ENCODE assay signal across 8 mouse cellular contexts in the genomic region with DNA sequence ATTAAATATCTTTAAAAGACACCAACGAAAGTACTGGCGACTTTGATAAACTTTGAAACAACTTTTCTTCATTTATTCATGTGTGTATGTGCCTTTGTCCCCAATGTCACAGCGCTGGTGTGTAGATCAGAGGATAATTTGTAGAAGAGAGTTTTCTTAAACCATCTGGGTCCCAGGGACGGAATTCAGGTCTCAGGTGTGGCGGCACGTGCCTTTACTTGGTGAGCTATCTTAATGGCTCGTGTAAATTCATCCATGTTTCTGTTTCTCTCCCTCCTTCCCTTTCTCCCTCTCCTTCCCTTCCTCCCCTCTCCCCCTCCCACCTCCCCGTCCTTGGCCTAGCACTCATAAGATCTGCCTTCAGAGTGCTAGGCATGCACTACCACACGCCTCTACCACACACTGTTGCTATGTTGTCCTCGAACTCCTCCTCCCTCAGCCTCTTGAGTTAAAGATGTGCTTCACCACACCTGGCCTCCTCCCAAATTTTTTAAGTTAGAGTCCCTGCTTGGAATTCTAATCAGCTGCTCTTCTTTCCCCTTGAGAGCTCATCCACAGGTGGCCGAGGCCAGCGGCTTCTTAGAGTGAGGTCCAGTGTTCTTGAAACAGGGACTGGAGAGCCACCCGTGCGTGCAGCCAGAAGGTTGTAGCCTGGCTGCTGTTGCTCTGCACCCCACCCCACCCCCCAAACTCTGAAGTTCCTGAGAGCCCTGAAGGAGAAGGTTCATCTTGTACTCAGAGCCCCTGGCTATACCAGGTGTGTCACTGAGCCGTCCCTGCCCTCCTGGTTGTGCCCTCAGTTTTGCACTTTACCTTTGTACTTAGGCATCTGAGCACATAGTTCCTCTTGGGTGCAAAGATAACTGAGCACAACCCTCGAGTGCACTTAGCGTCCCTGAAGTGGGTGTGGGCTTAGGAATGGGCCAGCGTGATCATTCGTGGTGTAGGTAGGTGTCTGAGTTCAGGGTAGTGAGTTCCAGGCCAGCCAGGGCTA. TPM values are rescaled to one million over a fixed set of nuclear protein-coding genes. Genes with fewer than 3 reads are reported as not detected.
DNase-seq lines count a peak whose midpoint lies in the region; ATAC-seq and TF ChIP-seq lines count a peak whose summit lies in the region.

No protein-coding gene starts in this region.

- H3K36me3 ChIP-seq in heart, embryonic 12.5 days, result peaks cover 10% of the 10 kb centered on the region
- peaks cover 3% of the 10 kb centered on the region; the same call in 1 of the 2 replicates for H3K36me3 ChIP-seq in kidney, embryonic 16.5 days (ENCODE audit: insufficient read depth, low read length)

- ATAC-seq in heart, embryonic 12.5 days (ENCODE audit: insufficient number of reproducible peaks, low FRiP score), result no peak
- no peak for ATAC-seq in kidney, embryonic 16.5 days (ENCODE audit: low FRiP score, low TSS enrichment)

- intact Hi-C loops in left cerebral cortex, postnatal 14 days (cut with DNase I), result no loop called here

- peak overlapping the region; percentile 86 for H3K4me2 ChIP-seq in heart, embryonic 12.5 days
- H3K4me2 ChIP-seq in kidney, embryonic 16.5 days (replicated peaks; ENCODE audit: low read depth, low read length), result peak overlapping the region; percentile 82

- peak overlapping the region; percentile 77 for H3K4me3 ChIP-seq in heart, embryonic 12.5 days
- peak overlapping the region; percentile 92 for H3K4me3 ChIP-seq in embryonic fibroblast, embryonic 13.5 days (ENCODE audit: insufficient read depth, low read length)
- peak overlapping the region; percentile 76 for H3K4me3 ChIP-seq in kidney, embryonic 16.5 days (ENCODE audit: low read length)

- TF ChIP-seq CTCF in embryonic fibroblast, embryonic 13.5 days (IDR thresholded peaks at IDR 0.05; ENCODE audit: borderline replicate concordance, insufficient read depth, low read length), result no peak

- 22% methylated on average over 19 of the region's 19 CpGs for WGBS in heart, embryonic 12.5 days
- 18% methylated on average over 19 of the region's 19 CpGs for WGBS in kidney, embryonic 16.5 days

- peaks cover 57% of the 10 kb centered on the region for H3K4me1 ChIP-seq in heart, embryonic 12.5 days (replicated peaks)
- H3K4me1 ChIP-seq in embryonic fibroblast, embryonic 13.5 days (ENCODE audit: control insufficient read depth, insufficient read depth, low read length), result peaks cover 2% of the 10 kb centered on the region; the same call in 1 of the 2 replicates
- H3K4me1 ChIP-seq in kidney, embryonic 16.5 days (ENCODE audit: insufficient read depth, low read length), result peaks cover 50% of the 10 kb centered on the region

- no peaks in the 10 kb centered on the region for H3K9me3 ChIP-seq in heart, embryonic 12.5 days (replicated peaks)
- H3K9me3 ChIP-seq in kidney, embryonic 16.5 days (ENCODE audit: low read length), result no peaks in the 10 kb centered on the region

- no peaks in the 10 kb centered on the region for H3K27me3 ChIP-seq in heart, embryonic 12.5 days (replicated peaks)
- no peaks in the 10 kb centered on the region for H3K27me3 ChIP-seq in kidney, embryonic 16.5 days (ENCODE audit: insufficient read depth, low read length)

- peak overlapping the region; percentile 78 for H3K9ac ChIP-seq in heart, embryonic 12.5 days
- H3K9ac ChIP-seq in kidney, embryonic 16.5 days (replicated peaks; ENCODE audit: low read length), result peak overlapping the region; percentile 92

- no peak for DNase-seq in heart, postnatal 4 days
- peak; percentile 62 for DNase-seq in lung, postnatal 25 days (ENCODE audit: low spot score)
- no peak for DNase-seq in layer of hippocampus, postnatal 25 days (ENCODE audit: extremely low spot score in 1 of 2, low spot score in 1 of 2)
- DNase-seq in left cerebral cortex, postnatal 14 days (ENCODE audit: low spot score in 2 of 2), result no peak
- no peak for DNase-seq in layer of hippocampus, adult 18-20 months (ENCODE audit: low spot score in 2 of 2)

- TF ChIP-seq POLR2A in embryonic fibroblast, embryonic 13.5 days (IDR thresholded peaks at IDR 0.05; ENCODE audit: low read depth, low read length), result no peak

- peak overlapping the region; percentile 94 for H3K27ac ChIP-seq in heart, embryonic 12.5 days (ENCODE audit: poor library complexity, severe bottlenecking)
- H3K27ac ChIP-seq in embryonic fibroblast, embryonic 13.5 days (ENCODE audit: insufficient read depth, low read length), result peak overlapping the region; percentile 83
- peak overlapping the region; percentile 96 for H3K27ac ChIP-seq in kidney, embryonic 16.5 days (ENCODE audit: low read length)

RNA-seq across cellular contexts. Expression of a gene that starts 1.1 kb away (rescaled TPM):
- 70.6 and 71.9 TPM in 2 replicates for polyA plus RNA-seq in heart, embryonic 12.5 days (2016; fragmentation: Nextera tagmentation; extraction: Ambion mirVana)
- 10 to 100 TPM; 36.2 to 38.7 TPM for total RNA-seq in heart, postnatal 4 days (2021)
- polyA plus RNA-seq in embryonic fibroblast, embryonic 13.5 days (2011; ENCODE audit: insufficient read length, low read depth, missing spikeins), result 32.0 and 32.9 TPM in 2 replicates
- 133 and 159 TPM in 2 replicates for polyA plus RNA-seq in kidney, embryonic 16.5 days (2015; fragmentation: Nextera tagmentation; extraction: Ambion mirVana)
- total RNA-seq in layer of hippocampus, postnatal 25 days (2021), result 10 to 100 TPM; 21.6 to 21.7 TPM
- total RNA-seq in left cerebral cortex, postnatal 14 days (2021), result 10 to 100 TPM; 19.8 TPM
- total RNA-seq in layer of hippocampus, adult 18-20 months (2021), result 10 to 100 TPM; 23.4 to 23.8 TPM

RNA-seq across cellular contexts. Expression of a gene that starts 1.4 kb away (rescaled TPM):
- polyA plus RNA-seq in heart, embryonic 12.5 days (2016; fragmentation: Nextera tagmentation; extraction: Ambion mirVana), result 6.1 and 8.1 TPM in 2 replicates
- total RNA-seq in heart, postnatal 4 days (2021), result 1 to 10 TPM; 4.8 to 5.5 TPM
- 2.7 and 2.9 TPM in 2 replicates for polyA plus RNA-seq in embryonic fibroblast, embryonic 13.5 days (2011; ENCODE audit: insufficient read length, low read depth, missing spikeins)
- polyA plus RNA-seq in kidney, embryonic 16.5 days (2015; fragmentation: Nextera tagmentation; extraction: Ambion mirVana), result 12.4 and 16.1 TPM in 2 replicates
- 1 to 10 TPM; 4.2 to 4.6 TPM for total RNA-seq in layer of hippocampus, postnatal 25 days (2021)
- 1 to 10 TPM; 3.7 to 4.7 TPM for total RNA-seq in left cerebral cortex, postnatal 14 days (2021)
- total RNA-seq in layer of hippocampus, adult 18-20 months (2021), result 1 to 10 TPM; 4.0 to 6.0 TPM

RNA-seq across cellular contexts. Expression of a gene that starts 56.4 kb away (rescaled TPM):
- polyA plus RNA-seq in heart, embryonic 12.5 days (2016; fragmentation: Nextera tagmentation; extraction: Ambion mirVana), result 113 and 117 TPM in 2 replicates
- total RNA-seq in heart, postnatal 4 days (2021), result 100 to 1,000 TPM; 159 to 169 TPM
- 103 and 124 TPM in 2 replicates for polyA plus RNA-seq in embryonic fibroblast, embryonic 13.5 days (2011; ENCODE audit: insufficient read length, low read depth, missing spikeins)
- 98.5 and 101 TPM in 2 replicates for polyA plus RNA-seq in kidney, embryonic 16.5 days (2015; fragmentation: Nextera tagmentation; extraction: Ambion mirVana)
- total RNA-seq in layer of hippocampus, postnatal 25 days (2021), result 100 to 1,000 TPM; 701 to 727 TPM
- total RNA-seq in left cerebral cortex, postnatal 14 days (2021), result 100 to 1,000 TPM; 856 to 890 TPM
- total RNA-seq in layer of hippocampus, adult 18-20 months (2021), result 100 to 1,000 TPM; 682 to 695 TPM

Comparison
In these comparisons a context has a peak if more than half of its experiments do, and no peak if none do; other contexts are left out.
1. RNA of a gene that starts 56.4 kb away (total RNA-seq): 856 to 890 TPM in left cerebral cortex, postnatal 14 days, 701 to 727 TPM in layer of hippocampus, postnatal 25 days and 682 to 695 TPM in layer of hippocampus, adult 18-20 months; 159 to 169 TPM in heart, postnatal 4 days; every median in the first group is over 4 times any median in the second.
2. Peak in every context shown above with its lines, with median percentiles within 50 percentile points of each other: H3K27ac ChIP-seq and H3K4me3 ChIP-seq.